Mouse (Mus musculus): ENCODE data around the gene St6galnac3. TPM values are rescaled to one million over a fixed set of nuclear protein-coding genes. Genes with fewer than 3 reads are reported as not detected.

St6galnac3 gene
- total and polyA plus RNA-seq, 3 experiments: 0.08 to 1.1 (median 0.38) TPM

- no peaks in the 10 kb centered on the region for H3K36me3 ChIP-seq (replicated peaks in 1 of 2; ENCODE audit: control insufficient read depth in 1 of 2, insufficient read depth in 1 of 2, low read length in 1 of 2)
- H3K27ac ChIP-seq (ENCODE audit: insufficient read depth, low read depth): no peak overlapping the region
- TF ChIP-seq CHD2 (IDR thresholded peaks at IDR 0.05; ENCODE audit: low read length) (no peak), MXI1 (IDR thresholded peaks at IDR 0.05; ENCODE audit: low read depth, low read length) (no peak), E2F4 (IDR thresholded peaks at IDR 0.05; ENCODE audit: insufficient replicate concordance, low read depth, low read length) (no peak), TBP (conservative IDR thresholded peaks at IDR 0.05; ENCODE audit: low read depth, low read length) (no peak), USF1 (IDR thresholded peaks at IDR 0.05; ENCODE audit: low read depth, low read length) (no peak), CTCF (conservative IDR thresholded peaks at IDR 0.05 in 1 of 2, IDR thresholded peaks at IDR 0.05 in 1 of 2; ENCODE audit: low read depth in 2 of 2, low read length in 2 of 2) (peak in 1 of 2 experiments; percentile 71; a peak in 2 of 4 replicates), PAX5 (IDR thresholded peaks at IDR 0.05; ENCODE audit: low read length) (no peak), MAZ (IDR thresholded peaks at IDR 0.05; ENCODE audit: low read depth, low read length) (no peak), HCFC1 (IDR thresholded peaks at IDR 0.05; ENCODE audit: low read depth, low read length) (no peak), POLR2AphosphoS2 (IDR thresholded peaks at IDR 0.05; ENCODE audit: low read depth, low read length) (no peak), KAT2A (IDR thresholded peaks at IDR 0.05; ENCODE audit: insufficient replicate concordance, low read length) (no peak), SIN3A (IDR thresholded peaks at IDR 0.05; ENCODE audit: low read length) (no peak), RCOR1 (conservative IDR thresholded peaks at IDR 0.05; ENCODE audit: low read depth, low read length) (no peak), ZNF384 (IDR thresholded peaks at IDR 0.05; ENCODE audit: low read depth, low read length) (no peak), MEF2A (IDR thresholded peaks at IDR 0.05; ENCODE audit: borderline replicate concordance, low read depth, low read length) (no peak), MAFK (IDR thresholded peaks at IDR 0.05; ENCODE audit: insufficient replicate concordance, low read length) (no peak), GABPA (IDR thresholded peaks at IDR 0.05; ENCODE audit: insufficient replicate concordance, low read depth, low read length) (no peak), JUND (conservative IDR thresholded peaks at IDR 0.05; ENCODE audit: low read depth, low read length) (no peak), ZMIZ1 (IDR thresholded peaks at IDR 0.05; ENCODE audit: low read depth, low read length) (no peak), ZC3H11A (IDR thresholded peaks at IDR 0.05; ENCODE audit: low read depth, low read length) (peak; percentile 9; the same call in 1 of the 2 replicates), JUN (IDR thresholded peaks at IDR 0.05; ENCODE audit: insufficient read depth, low read depth, low read length) (no peak), UBTF (IDR thresholded peaks at IDR 0.05; ENCODE audit: low read depth, low read length) (no peak), POLR2A (IDR thresholded peaks at IDR 0.05; ENCODE audit: low read depth, low read length) (no peak), ELF1 (IDR thresholded peaks at IDR 0.05; ENCODE audit: low read depth, low read length) (no peak), MYC (IDR thresholded peaks at IDR 0.05; ENCODE audit: low read depth, low read length) (no peak), NELFE (IDR thresholded peaks at IDR 0.05; ENCODE audit: low read depth, low read length) (no peak), ETS1 (conservative IDR thresholded peaks at IDR 0.05; ENCODE audit: low read depth, low read length) (no peak), SMC3 (IDR thresholded peaks at IDR 0.05; ENCODE audit: low read depth, low read length) (peak; percentile 74), BHLHE40 (IDR thresholded peaks at IDR 0.05; ENCODE audit: low read depth, low read length) (no peak), MAX (IDR thresholded peaks at IDR 0.05; ENCODE audit: low read length) (no peak), TCF12 (IDR thresholded peaks at IDR 0.05; ENCODE audit: low read depth, low read length) (no peak), IRF4 (IDR thresholded peaks at IDR 0.05; ENCODE audit: low read depth, low read length) (no peak), RAD21 (IDR thresholded peaks at IDR 0.05; ENCODE audit: low read depth, low read length) (peak; percentile 58), USF2 (conservative IDR thresholded peaks at IDR 0.05; ENCODE audit: low read depth, low read length) (no peak), EP300 (IDR thresholded peaks at IDR 0.05; ENCODE audit: low read length) (no peak)
- DNase-seq (ENCODE audit: extremely low read depth): no peak
- H3K27me3 ChIP-seq (replicated peaks): peaks cover 3% of the 10 kb centered on the region
- no peak overlapping the region for H3K4me2 ChIP-seq (ENCODE audit: insufficient read depth, low read depth, poor library complexity, severe bottlenecking)
- no peaks in the 10 kb centered on the region for H3K79me2 ChIP-seq (replicated peaks; ENCODE audit: control insufficient read depth, extremely low read depth, insufficient read depth, poor library complexity, severe bottlenecking)
- in situ Hi-C loops (cut with MboI; ENCODE audit: low pct_ligation_motif_present, low pct_unique_long_range_greater_than_20kb, low sequenced_read_pairs): no loop called here
- no peak overlapping the region for H3K4me3 ChIP-seq (replicated peaks in 1 of 3; ENCODE audit: low read depth in 2 of 3, low read length in 2 of 3, poor library complexity in 1 of 3)
- no peaks in the 10 kb centered on the region for H3K9me3 ChIP-seq (replicated peaks; ENCODE audit: low read length)
- dilution Hi-C loops (cut with MboI; ENCODE audit: extremely low pct_ligation_motif_present, extremely low pct_unique_long_range_greater_than_20kb, low sequenced_read_pairs): no loop called here
- H3K4me1 ChIP-seq (ENCODE audit: control insufficient read depth in 1 of 2, insufficient read depth in 2 of 2): peaks cover 8 to 17% of the 10 kb centered on the region in 2 experiments
- no peak overlapping the region for H3K9ac ChIP-seq (ENCODE audit: insufficient read depth, low read depth)
These were observed 17.3 kb downstream of the St6galnac3 start for GRCm38 (mm10) chr3:153707687-153708086.

Data from CH12.LX (cell line).